Mouse (Mus musculus): ENCODE measurements around the gene Mtif2. TPM values are rescaled to one million over a fixed set of nuclear protein-coding genes. Genes with fewer than 3 reads are reported as not detected.
A peak's percentile ranks its signal among the peaks of the same experiment; 100 is the strongest.
"Not testable (repeated sequence)": the region's sequence is repeated elsewhere in the genome, so short reads cannot be mapped to it uniquely, and the experiment has no call there.

Gene Mtif2
- polyA plus RNA-seq, 1 experiment from 2014 or later: 32.5 TPM

GRCm38 (mm10) chr11:29544225-29544945 lies 18.2 kb downstream of the Mtif2 start:
- Histone ChIP-seq H3K27ac (no peak overlapping the region), H3K27me3 (no peaks in the 10 kb centered on the region), H3K4me3 (replicated peaks) (no peak overlapping the region), H3K9me3 (replicated peaks) (no peaks in the 10 kb centered on the region), H3K4me2 (no peak overlapping the region), H3K36me3 (peaks cover 55% of the 10 kb centered on the region), H3K4me1 (replicated peaks) (peaks cover 17% of the 10 kb centered on the region), H3K9ac (no peak overlapping the region)
- DNase-seq (no peak), ATAC-seq (ENCODE audit: low read depth) (no peak)
- WGBS (ENCODE audit: insufficient replicate concordance): 78% methylated on average over 3 of the region's 3 CpGs

DNA sequence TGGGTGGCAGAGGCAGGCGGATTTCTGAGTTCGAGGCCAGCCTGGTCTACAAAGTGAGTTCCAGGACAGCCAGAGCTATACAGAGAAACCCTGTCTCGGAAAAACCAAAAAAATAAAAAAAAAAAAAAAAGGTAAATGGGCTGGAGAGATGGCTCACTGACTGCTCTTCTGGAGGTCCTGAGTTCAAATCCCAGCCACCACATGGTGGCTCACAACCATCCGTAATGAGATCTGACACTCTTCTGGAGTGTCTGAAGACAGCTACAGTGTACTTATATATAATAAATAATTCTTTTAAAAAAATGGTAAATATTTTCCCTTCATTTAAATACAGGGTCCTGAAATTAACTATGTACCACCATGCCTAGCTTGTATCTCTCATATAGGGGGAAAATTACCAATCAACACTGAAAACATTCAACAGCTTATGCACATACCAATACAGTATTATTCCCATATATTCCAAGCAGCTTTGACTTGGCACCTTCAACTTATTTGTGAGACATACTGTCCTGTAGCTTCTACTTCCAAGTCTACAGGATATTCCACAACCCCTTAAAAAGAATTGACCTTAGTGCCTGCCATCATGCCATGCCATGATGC lies 19.0 kb downstream of the Mtif2 start:
- WGBS (ENCODE audit: insufficient replicate concordance): 65% methylated on average over 4 of the region's 4 CpGs
- not testable (repeated sequence) for H3K27ac ChIP-seq; H3K9me3 ChIP-seq (replicated peaks); H3K27me3 ChIP-seq; ATAC-seq (ENCODE audit: low read depth); DNase-seq; H3K9ac ChIP-seq
- H3K4me2 ChIP-seq: peak overlapping the region; percentile 71
- H3K4me1 ChIP-seq (replicated peaks): peaks cover 19% of the 10 kb centered on the region
- peak overlapping the region; percentile 20; the same call in 1 of the 2 replicates for H3K4me3 ChIP-seq (replicated peaks)
- H3K36me3 ChIP-seq: peaks cover 53% of the 10 kb centered on the region

- not testable (repeated sequence) for DNase-seq; ATAC-seq (ENCODE audit: low read depth); H3K9me3 ChIP-seq (replicated peaks); H3K27me3 ChIP-seq
- Histone ChIP-seq H3K4me3 (replicated peaks) (peak overlapping the region; percentile 78), H3K27ac (peak overlapping the region; percentile 81), H3K9ac (peak overlapping the region; percentile 89), H3K36me3 (peaks cover 49% of the 10 kb centered on the region), H3K4me2 (peak overlapping the region; percentile 71), H3K4me1 (replicated peaks) (peaks cover 19% of the 10 kb centered on the region)
- WGBS (ENCODE audit: insufficient replicate concordance): 49% methylated on average over 2 of the region's 2 CpGs
These were observed 20.1 kb downstream of the Mtif2 start for GRCm38 (mm10) chr11:29546297-29546696.

DNA sequence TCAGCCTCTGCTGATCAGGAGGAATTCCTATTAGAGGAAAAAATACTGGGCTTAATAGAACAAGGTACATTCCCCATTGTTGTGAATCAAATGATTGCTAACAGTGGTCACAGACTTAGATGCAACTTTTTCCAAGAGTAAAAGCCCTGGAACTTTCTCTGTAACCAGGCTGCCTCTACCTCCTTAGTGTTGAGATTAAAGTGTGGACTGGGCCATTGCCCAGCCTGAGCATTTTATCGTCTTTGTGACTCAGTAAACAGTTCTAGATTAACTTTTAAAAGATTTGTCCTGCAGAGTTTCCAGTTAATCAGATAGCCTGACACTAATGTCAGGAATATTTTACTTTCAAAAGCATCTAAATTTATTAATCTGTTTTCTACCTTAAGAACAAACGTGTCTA lies 20.6 kb downstream of the Mtif2 start:
- 3% methylated on average over 2 of the region's 2 CpGs for WGBS (ENCODE audit: insufficient replicate concordance)
- Histone ChIP-seq H3K4me1 (replicated peaks) (peaks cover 19% of the 10 kb centered on the region), H3K9me3 (replicated peaks) (no peaks in the 10 kb centered on the region), H3K36me3 (peaks cover 45% of the 10 kb centered on the region), H3K4me3 (replicated peaks) (peak overlapping the region; percentile 78), H3K27me3 (no peaks in the 10 kb centered on the region), H3K27ac (peak overlapping the region; percentile 81), H3K9ac (peak overlapping the region; percentile 89), H3K4me2 (peak overlapping the region; percentile 71)
- DNase-seq (no peak), ATAC-seq (ENCODE audit: low read depth) (no peak)

DNA sequence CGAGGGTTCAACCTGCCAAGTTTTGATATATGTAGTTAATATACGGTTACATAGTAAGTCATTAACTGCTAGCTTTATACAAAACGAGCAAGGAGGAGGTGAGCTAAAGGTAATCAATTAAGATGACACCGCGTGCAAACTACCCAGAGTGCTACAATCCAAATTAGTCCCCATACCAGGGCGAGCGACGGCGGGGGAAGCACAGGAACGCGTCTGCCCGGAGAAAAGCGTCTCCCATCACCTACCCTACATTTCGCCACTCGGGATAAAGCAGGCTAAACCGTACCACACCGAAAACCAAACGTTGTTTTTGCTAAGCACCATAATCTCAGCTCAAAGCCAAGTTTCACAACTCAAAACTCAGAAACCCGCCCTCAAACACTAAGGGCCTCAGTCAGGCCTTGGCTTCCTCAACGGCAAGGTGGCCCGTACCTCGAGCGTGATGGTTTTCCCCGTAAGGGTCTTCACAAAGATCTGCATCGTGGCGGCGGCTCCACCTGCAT lies 21.1 kb downstream of the Mtif2 start:
- DNase-seq (no peak), ATAC-seq (ENCODE audit: low read depth) (no peak)
- Histone ChIP-seq H3K4me3 (replicated peaks) (peak overlapping the region; percentile 78), H3K4me1 (replicated peaks) (peaks cover 19% of the 10 kb centered on the region), H3K27ac (peak overlapping the region; percentile 81), H3K36me3 (peaks cover 40% of the 10 kb centered on the region), H3K27me3 (no peaks in the 10 kb centered on the region), H3K9me3 (replicated peaks) (no peaks in the 10 kb centered on the region), H3K9ac (peak overlapping the region; percentile 89), H3K4me2 (peak overlapping the region; percentile 71)
- WGBS (ENCODE audit: insufficient replicate concordance): under 1% methylated on average over 27 of the region's 27 CpGs

GRCm38 (mm10) chr11:29547752-29548503 lies 21.7 kb downstream of the Mtif2 start, which contains the start of the genes Clhc1 and Rps27a:
Gene Clhc1 (plus strand): TSS chr11:29547950.
Gene Rps27a (minus strand): TSS chr11:29548109.
- peak within 1 kb of the TSS; percentile 87 for H3K4me2 ChIP-seq
- WGBS (ENCODE audit: insufficient replicate concordance): under 1% methylated on average over 46 of the region's 46 CpGs
- no peaks in the 10 kb centered on the region for H3K27me3 ChIP-seq
- ATAC-seq (ENCODE audit: low read depth): peak; percentile 96
- H3K4me1 ChIP-seq (replicated peaks): peaks cover 19% of the 10 kb centered on the region
- H3K9ac ChIP-seq: peak within 1 kb of the TSS; percentile 89
- peak within 1 kb of the TSS; percentile 78 for H3K4me3 ChIP-seq (replicated peaks)
- peaks cover 35% of the 10 kb centered on the region for H3K36me3 ChIP-seq
- peak; percentile 87 for DNase-seq
- H3K9me3 ChIP-seq (replicated peaks): no peaks in the 10 kb centered on the region
- H3K27ac ChIP-seq: peak within 1 kb of the TSS; percentile 81

GRCm38 (mm10) chr11:29548504-29549424 lies 22.6 kb downstream of the Mtif2 start:
- no peak for ATAC-seq (ENCODE audit: low read depth)
- H3K36me3 ChIP-seq: peaks cover 29% of the 10 kb centered on the region
- peak overlapping the region; percentile 78 for H3K4me3 ChIP-seq (replicated peaks)
- H3K4me2 ChIP-seq: peak overlapping the region; percentile 87
- peak overlapping the region; percentile 81 for H3K27ac ChIP-seq
- H3K27me3 ChIP-seq: no peaks in the 10 kb centered on the region
- no peak for DNase-seq
- H3K9ac ChIP-seq: peak overlapping the region; percentile 89
- H3K9me3 ChIP-seq (replicated peaks): no peaks in the 10 kb centered on the region
- 16% methylated on average over 23 of the region's 23 CpGs for WGBS (ENCODE audit: insufficient replicate concordance)
- peaks cover 19% of the 10 kb centered on the region for H3K4me1 ChIP-seq (replicated peaks)

- ATAC-seq (ENCODE audit: low read depth): no peak
- Histone ChIP-seq H3K4me3 (replicated peaks) (no peak overlapping the region), H3K4me1 (replicated peaks) (peaks cover 19% of the 10 kb centered on the region), H3K27ac (no peak overlapping the region), H3K9me3 (replicated peaks) (no peaks in the 10 kb centered on the region), H3K27me3 (no peaks in the 10 kb centered on the region), H3K36me3 (peaks cover 23% of the 10 kb centered on the region), H3K4me2 (peak overlapping the region; percentile 87), H3K9ac (peak overlapping the region; percentile 89; the same call in 1 of the 2 replicates)
- WGBS (ENCODE audit: insufficient replicate concordance): 25% methylated on average over 1 of the region's 1 CpGs
- DNase-seq: no peak
These were observed 23.2 kb downstream of the Mtif2 start for GRCm38 (mm10) chr11:29549425-29549778.

DNA sequence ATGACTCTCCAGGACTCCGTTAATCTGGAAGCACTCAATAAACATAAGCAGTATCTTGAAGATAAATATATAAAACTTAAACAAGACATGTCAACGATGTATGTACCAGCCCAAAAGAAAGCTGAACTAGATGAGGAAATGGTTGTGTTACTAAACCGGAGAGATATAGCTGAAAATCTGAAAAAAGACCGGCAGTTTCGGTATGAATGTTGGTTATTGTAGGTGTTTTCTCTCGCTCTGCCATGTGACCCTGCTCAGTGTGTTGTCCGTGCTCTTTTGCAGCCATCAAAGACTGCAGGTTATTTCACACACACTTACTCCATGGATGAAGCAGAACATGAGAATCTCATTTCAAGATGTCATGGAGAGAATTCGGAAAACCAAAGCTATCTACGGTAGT lies 34.2 kb downstream of the Mtif2 start:
- no peak for ATAC-seq (ENCODE audit: low read depth)
- Histone ChIP-seq H3K27me3 (no peaks in the 10 kb centered on the region), H3K27ac (no peak overlapping the region)

DNA sequence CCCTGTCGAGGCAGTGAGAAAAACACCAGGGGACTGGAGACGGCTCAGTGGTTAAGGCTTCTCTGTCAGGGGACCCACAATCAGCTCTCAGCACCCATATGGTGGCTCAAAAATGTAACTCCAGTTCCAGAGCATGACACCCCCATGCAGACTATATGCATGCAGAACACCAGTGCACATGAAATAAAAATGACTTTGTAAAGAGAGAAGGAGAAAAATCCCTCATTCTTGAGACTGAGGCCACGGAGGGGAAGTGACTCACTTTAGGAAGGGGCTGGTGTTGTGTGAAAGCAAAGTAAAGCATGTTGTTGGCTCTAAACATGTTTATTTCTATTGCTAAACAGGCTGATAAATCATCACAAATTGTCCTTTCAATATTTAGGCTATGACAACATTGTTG lies 34.8 kb downstream of the Mtif2 start:
- 69% methylated on average over 3 of the region's 3 CpGs for WGBS (ENCODE audit: insufficient replicate concordance)
- no peaks in the 10 kb centered on the region for H3K27me3 ChIP-seq

More for the DNA sequence above, 34.2 kb downstream of the Mtif2 start:
- Histone ChIP-seq H3K9ac (no peak overlapping the region), H3K9me3 (replicated peaks) (no peaks in the 10 kb centered on the region), H3K4me3 (replicated peaks) (no peak overlapping the region), H3K4me1 (replicated peaks) (no peaks in the 10 kb centered on the region), H3K4me2 (no peak overlapping the region), H3K36me3 (no peaks in the 10 kb centered on the region)
- no peak for DNase-seq
- 74% methylated on average over 9 of the region's 9 CpGs for WGBS (ENCODE audit: insufficient replicate concordance)

More for the DNA sequence above, 34.8 kb downstream of the Mtif2 start:
- H3K9me3 ChIP-seq (replicated peaks): no peaks in the 10 kb centered on the region
- no peak for ATAC-seq (ENCODE audit: low read depth)
- H3K9ac ChIP-seq: no peak overlapping the region
- H3K4me2 ChIP-seq: no peak overlapping the region
- no peaks in the 10 kb centered on the region for H3K4me1 ChIP-seq (replicated peaks)
- H3K36me3 ChIP-seq: no peaks in the 10 kb centered on the region
- no peak for DNase-seq
- no peak overlapping the region for H3K27ac ChIP-seq
- H3K4me3 ChIP-seq (replicated peaks): no peak overlapping the region

Measured in liver, embryonic 13.5 days (tissue).